Mouse (Mus musculus): ENCODE results near the gene Cdk19.

Gene Cdk19

GRCm38 (mm10) chr10:40339351-40339964, at the start of gene Cdk19:
Gene Cdk19, plus strand, starts transcription at chr10:40339564.
- no peak for DNase-seq (ENCODE audit: low spot score)

- DNase-seq (ENCODE audit: low spot score): no peak
Measured at GRCm38 (mm10) chr10:40292640-40293039, 46.7 kb upstream of the Cdk19 start.

GRCm38 (mm10) chr10:40300648-40301171, 38.7 kb upstream of the Cdk19 start:
- DNase-seq (ENCODE audit: low spot score): peak; percentile 86

- DNase-seq (ENCODE audit: low spot score): peak; percentile 12
Measured at GRCm38 (mm10) chr10:40301181-40302075, 37.9 kb upstream of the Cdk19 start.

- peak; percentile 99 for DNase-seq (ENCODE audit: low spot score)
Measured at GRCm38 (mm10) chr10:40302140-40302985, 37.0 kb upstream of the Cdk19 start, which contains the start of gene Amd1. Gene Amd1, minus strand, starts transcription at chr10:40302186.

- DNase-seq (ENCODE audit: low spot score): no peak
Measured at GRCm38 (mm10) chr10:40305989-40306388, 33.4 kb upstream of the Cdk19 start.

GRCm38 (mm10) chr10:40307826-40308583, 31.4 kb upstream of the Cdk19 start:
- DNase-seq (ENCODE audit: low spot score): no peak

- no peak for DNase-seq (ENCODE audit: low spot score)
Measured at GRCm38 (mm10) chr10:40309884-40310635, 29.3 kb upstream of the Cdk19 start.

- no peak for DNase-seq (ENCODE audit: low spot score)
Measured at GRCm38 (mm10) chr10:40312781-40313180, 26.6 kb upstream of the Cdk19 start.

GRCm38 (mm10) chr10:40316841-40317585, 22.4 kb upstream of the Cdk19 start:
- DNase-seq (ENCODE audit: low spot score): no peak

- DNase-seq (ENCODE audit: low spot score): no peak
Measured at GRCm38 (mm10) chr10:40320306-40320705, 19.1 kb upstream of the Cdk19 start.

GRCm38 (mm10) chr10:40328004-40328551, 11.3 kb upstream of the Cdk19 start:
- DNase-seq (ENCODE audit: low spot score): peak; percentile 25

GRCm38 (mm10) chr10:40330262-40330661, 9.1 kb upstream of the Cdk19 start:
- no peak for DNase-seq (ENCODE audit: low spot score)

- DNase-seq (ENCODE audit: low spot score): no peak
Measured at GRCm38 (mm10) chr10:40332864-40333263, 6.5 kb upstream of the Cdk19 start.

- no peak for DNase-seq (ENCODE audit: low spot score)
Measured at GRCm38 (mm10) chr10:40342036-40342435, 2.7 kb downstream of the Cdk19 start.

- DNase-seq (ENCODE audit: low spot score): no peak
Measured at GRCm38 (mm10) chr10:40346776-40347403, 7.5 kb downstream of the Cdk19 start.

GRCm38 (mm10) chr10:40347461-40347954, 8.1 kb downstream of the Cdk19 start:
- DNase-seq (ENCODE audit: low spot score): no peak

- DNase-seq (ENCODE audit: low spot score): peak; percentile 99
Measured at GRCm38 (mm10) chr10:40348566-40349536, 9.5 kb downstream of the Cdk19 start.

Measured in lung, postnatal 25 days (tissue).